Mouse (Mus musculus): ENCODE results near the gene Emc10.

- TF ChIP-seq POLR2A (IDR thresholded peaks at IDR 0.05; ENCODE audit: low read depth, low read length) (no peak), CTCF (IDR thresholded peaks at IDR 0.05; ENCODE audit: borderline replicate concordance, insufficient read depth, low read length) (no peak)
Observed at GRCm38 (mm10) chr7:44494681-44495080, 1.6 kb downstream of the Emc10 start.

Measured in embryonic fibroblast, embryonic 13.5 days (primary cell).